Mouse (Mus musculus) E14TG2a.4 (cell line): ENCODE measurements at regions not wholly inside any gene's neighbourhood (a gene's known extent, or its start where the extent isn't known, plus 50 kb on each side); places are given as distances from the start of the nearest gene placed in this dataset.

ENCODE experiments used
- CTCF ChIP-seq: conservative IDR thresholded peaks from 2 replicates; pipeline ENCODE4 v1.5.1; 2014; ENCODE audit warnings: low read length
- NANOG ChIP-seq: IDR thresholded peaks from 2 replicates; pipeline ENCODE4 v1.6.1; 2014; ENCODE audit warnings: borderline replicate concordance, low read length, mixed read lengths
- POU5F1 ChIP-seq: IDR thresholded peaks from 2 replicates; pipeline ENCODE4 v1.6.1; 2014; ENCODE audit warnings: low read length, borderline replicate concordance

DNA sequence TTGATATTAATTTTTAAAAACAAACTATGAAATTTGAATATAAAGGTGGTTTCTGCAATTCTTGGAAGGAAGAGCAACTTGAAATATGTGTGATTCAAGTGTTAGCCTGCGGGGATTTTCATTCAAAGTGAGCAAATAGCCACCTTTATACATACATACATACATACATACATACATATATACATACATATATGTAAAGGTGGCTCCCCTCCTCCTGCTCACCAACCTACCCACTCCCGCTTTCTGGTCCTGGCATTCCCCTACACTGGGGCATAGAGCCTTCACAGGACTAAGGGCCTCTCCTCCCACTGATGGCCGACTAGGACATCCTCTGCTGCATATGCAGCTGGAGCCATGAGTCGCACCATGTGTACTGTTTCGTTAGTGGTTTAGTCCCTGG lies 221.3 kb upstream of the Pde3a start:
- TF ChIP-seq CTCF (no peak), POU5F1 (no peak), NANOG (no peak)
